Mouse (Mus musculus): ENCODE results near the gene 1700012P22Rik. TPM values are rescaled to one million over a fixed set of nuclear protein-coding genes. Genes with fewer than 3 reads are reported as not detected.

1700012P22Rik gene
- polyA plus RNA-seq, 1 experiment from 2014 or later, result not detected

DNA sequence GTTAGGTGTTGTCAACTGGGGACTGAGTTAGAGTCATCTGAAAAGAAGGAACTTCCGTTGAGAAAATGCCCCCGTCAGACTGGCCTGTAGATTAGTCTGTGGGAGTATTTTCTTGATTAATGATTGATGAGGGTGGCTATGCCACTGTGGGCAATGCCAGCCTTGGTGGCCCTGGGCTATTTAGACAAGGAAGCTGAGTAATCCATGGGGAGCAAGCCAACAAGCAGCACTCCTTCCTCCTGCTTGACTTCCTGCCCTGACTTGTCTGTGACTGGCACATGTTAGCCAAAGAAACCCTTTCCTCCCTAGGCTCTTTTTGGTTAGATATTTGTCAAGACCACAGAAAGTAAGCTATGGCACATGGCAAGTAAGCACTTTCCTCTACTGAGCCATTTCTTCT lies 7.8 kb downstream of the 1700012P22Rik start:
- Histone ChIP-seq H3K9me3 (replicated peaks; ENCODE audit: control insufficient read depth, low read length) (no peaks in the 10 kb centered on the region), H3K36me3 (ENCODE audit: control insufficient read depth, insufficient read depth) (no peaks in the 10 kb centered on the region), H3K4me1 (ENCODE audit: control insufficient read depth, insufficient read depth, low read length) (no peaks in the 10 kb centered on the region), H3K4me3 (ENCODE audit: low read length) (no peak overlapping the region), H3K27me3 (ENCODE audit: control insufficient read depth, insufficient read depth, low read length) (no peaks in the 10 kb centered on the region), H3K4me2 (ENCODE audit: low read depth, low read length) (no peak overlapping the region), H3K27ac (ENCODE audit: low read length) (no peak overlapping the region), H3K9ac (ENCODE audit: low read length) (no peak overlapping the region)
- ATAC-seq (replicated peaks; ENCODE audit: extremely low read depth, insufficient read depth, low FRiP score), result no peak
- WGBS, result 78% methylated on average over 2 of the region's 2 CpGs

DNA sequence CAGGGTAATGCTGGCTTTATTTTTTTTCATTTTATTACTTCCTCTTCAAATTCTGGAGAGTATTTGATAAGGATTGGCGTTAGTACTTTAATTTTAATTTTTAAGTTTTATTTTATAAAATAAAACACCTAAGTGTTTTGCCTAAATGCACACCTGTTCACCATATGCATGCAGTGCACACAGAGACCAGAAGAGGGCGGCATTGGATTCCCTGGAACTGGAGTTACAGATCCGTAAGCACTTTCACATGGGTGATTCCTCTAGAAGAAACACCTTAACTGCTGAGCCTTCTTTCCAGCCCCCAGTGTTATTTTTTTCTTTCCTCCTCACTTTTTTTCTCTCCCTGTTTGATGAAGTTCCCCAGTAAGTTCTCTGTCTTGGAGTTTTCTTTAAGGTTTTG lies 9.7 kb downstream of the 1700012P22Rik start:
- WGBS, result 13% methylated on average over 3 of the region's 3 CpGs
- no peak overlapping the region for H3K9ac ChIP-seq (ENCODE audit: low read length)
- no peaks in the 10 kb centered on the region for H3K27me3 ChIP-seq (ENCODE audit: control insufficient read depth, insufficient read depth, low read length)
- H3K9me3 ChIP-seq (replicated peaks; ENCODE audit: control insufficient read depth, low read length), result no peaks in the 10 kb centered on the region
- H3K4me3 ChIP-seq (ENCODE audit: low read length), result no peak overlapping the region
- ATAC-seq (replicated peaks; ENCODE audit: extremely low read depth, insufficient read depth, low FRiP score), result no peak
- no peaks in the 10 kb centered on the region for H3K4me1 ChIP-seq (ENCODE audit: control insufficient read depth, insufficient read depth, low read length)
- no peaks in the 10 kb centered on the region for H3K36me3 ChIP-seq (ENCODE audit: control insufficient read depth, insufficient read depth)
- H3K27ac ChIP-seq (ENCODE audit: low read length), result no peak overlapping the region
- no peak overlapping the region for H3K4me2 ChIP-seq (ENCODE audit: low read depth, low read length)

DNA sequence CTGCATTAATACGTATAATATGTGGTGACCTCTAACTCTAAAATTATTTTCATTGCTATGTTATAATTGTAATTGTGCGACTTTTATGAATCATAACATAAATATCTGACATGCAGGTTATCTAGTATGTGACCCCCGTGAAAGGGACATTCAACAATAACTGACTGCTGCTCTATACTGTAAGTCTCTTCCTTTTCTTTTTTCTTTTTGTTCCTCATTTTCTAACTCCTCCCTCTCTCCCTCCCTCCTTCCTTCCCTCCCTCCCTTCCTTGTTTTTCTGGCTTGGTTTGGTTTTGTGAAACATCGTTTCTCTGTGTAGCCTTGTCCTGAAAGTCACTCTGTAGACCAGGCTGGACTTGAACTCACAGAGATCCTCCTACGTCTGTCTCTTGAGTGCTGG lies 14.0 kb downstream of the 1700012P22Rik start:
- no peaks in the 10 kb centered on the region for H3K36me3 ChIP-seq (ENCODE audit: control insufficient read depth, insufficient read depth)
- H3K9ac ChIP-seq (ENCODE audit: low read length), result no peak overlapping the region
- H3K4me2 ChIP-seq (ENCODE audit: low read depth, low read length), result no peak overlapping the region
- no peak for ATAC-seq (replicated peaks; ENCODE audit: extremely low read depth, insufficient read depth, low FRiP score)
- no peak overlapping the region for H3K27ac ChIP-seq (ENCODE audit: low read length)
- WGBS, result 60% methylated on average over 5 of the region's 5 CpGs
- no peaks in the 10 kb centered on the region for H3K27me3 ChIP-seq (ENCODE audit: control insufficient read depth, insufficient read depth, low read length)
- no peak overlapping the region for H3K4me3 ChIP-seq (ENCODE audit: low read length)
- H3K4me1 ChIP-seq (ENCODE audit: control insufficient read depth, insufficient read depth, low read length), result no peaks in the 10 kb centered on the region
- H3K9me3 ChIP-seq (replicated peaks; ENCODE audit: control insufficient read depth, low read length), result no peaks in the 10 kb centered on the region

DNA sequence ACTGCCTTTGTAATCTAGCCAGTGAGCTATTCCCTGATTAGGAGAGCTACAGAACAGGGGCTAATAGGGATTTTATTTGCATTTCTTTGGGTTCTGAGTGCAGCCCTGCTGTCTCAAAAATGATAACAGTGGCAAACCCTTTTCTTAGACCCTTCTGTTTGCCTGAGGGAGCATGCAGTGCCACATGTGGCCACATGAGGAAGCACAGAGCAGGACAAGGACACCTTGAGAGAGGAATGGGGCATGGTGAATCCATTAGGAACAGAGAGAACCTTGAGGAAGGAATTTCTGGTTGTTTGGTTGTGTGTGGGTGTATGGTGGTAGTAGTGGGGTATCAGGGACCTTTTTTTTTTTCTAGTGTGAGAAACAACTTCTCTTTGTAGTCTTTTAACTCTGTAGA lies 17.9 kb downstream of the 1700012P22Rik start:
- Histone ChIP-seq H3K9me3 (replicated peaks; ENCODE audit: control insufficient read depth, low read length) (no peaks in the 10 kb centered on the region), H3K4me3 (ENCODE audit: low read length) (no peak overlapping the region), H3K4me1 (ENCODE audit: control insufficient read depth, insufficient read depth, low read length) (no peaks in the 10 kb centered on the region), H3K27ac (ENCODE audit: low read length) (no peak overlapping the region), H3K9ac (ENCODE audit: low read length) (no peak overlapping the region), H3K4me2 (ENCODE audit: low read depth, low read length) (no peak overlapping the region), H3K36me3 (ENCODE audit: control insufficient read depth, insufficient read depth) (no peaks in the 10 kb centered on the region), H3K27me3 (ENCODE audit: control insufficient read depth, insufficient read depth, low read length) (no peaks in the 10 kb centered on the region)
- no peak for ATAC-seq (replicated peaks; ENCODE audit: extremely low read depth, insufficient read depth, low FRiP score)

DNA sequence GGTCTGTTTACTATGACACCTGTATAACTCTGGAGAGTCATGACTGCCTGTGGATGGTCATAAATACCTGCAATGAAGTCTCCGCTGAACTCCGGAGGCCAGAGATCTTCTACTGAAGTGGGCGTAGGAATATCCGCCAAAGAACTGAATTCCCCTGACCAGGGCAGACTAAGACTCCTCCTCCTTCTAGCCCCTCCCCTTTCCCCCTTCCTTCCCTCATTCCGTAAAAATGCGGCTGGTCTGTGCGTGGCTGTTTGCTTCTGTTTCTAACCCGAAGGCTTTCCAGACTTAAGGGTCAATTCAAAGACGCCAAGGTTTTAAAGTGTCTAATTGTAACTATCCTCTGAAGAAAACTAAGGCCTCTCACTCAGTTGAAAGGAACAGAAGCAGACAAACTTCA lies 30.3 kb downstream of the 1700012P22Rik start, which contains the start of gene Pramef12:
Pramef12 (minus strand) TSS at position 175 of the 400 bp plus-strand sequence.
- H3K9ac ChIP-seq (ENCODE audit: low read length), result no peak within 1 kb of the TSS
- H3K27me3 ChIP-seq (ENCODE audit: control insufficient read depth, insufficient read depth, low read length), result no peaks in the 10 kb centered on the region
- H3K4me2 ChIP-seq (ENCODE audit: low read depth, low read length), result no peak within 1 kb of the TSS
- 62% methylated on average over 9 of the region's 9 CpGs for WGBS
- H3K9me3 ChIP-seq (replicated peaks; ENCODE audit: control insufficient read depth, low read length), result no peaks in the 10 kb centered on the region
- H3K4me1 ChIP-seq (ENCODE audit: control insufficient read depth, insufficient read depth, low read length), result no peaks in the 10 kb centered on the region
- no peak within 1 kb of the TSS for H3K4me3 ChIP-seq (ENCODE audit: low read length)
- ATAC-seq (replicated peaks; ENCODE audit: extremely low read depth, insufficient read depth, low FRiP score), result no peak
- H3K27ac ChIP-seq (ENCODE audit: low read length), result no peak within 1 kb of the TSS
- no peaks in the 10 kb centered on the region for H3K36me3 ChIP-seq (ENCODE audit: control insufficient read depth, insufficient read depth)

DNA sequence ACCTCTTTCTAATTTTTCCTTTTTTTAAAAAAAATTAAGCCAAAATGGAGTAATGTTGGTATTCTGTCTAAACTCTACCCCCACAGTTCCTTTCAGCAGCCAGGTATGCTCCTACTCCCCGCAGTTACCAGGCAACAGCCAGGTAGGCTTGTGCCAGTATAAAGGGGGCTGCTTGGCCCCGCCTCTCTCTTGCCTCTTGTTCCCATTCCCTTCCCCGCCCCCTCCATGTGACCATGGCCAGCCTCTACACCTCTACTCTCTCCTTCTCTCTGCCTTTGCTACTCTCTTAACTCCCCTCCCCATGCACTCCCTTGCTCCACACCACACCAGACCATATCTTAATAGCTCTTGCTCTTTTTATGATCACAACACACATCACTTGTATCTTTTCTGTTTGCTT lies 32.3 kb downstream of the 1700012P22Rik start:
- no peak for ATAC-seq (replicated peaks; ENCODE audit: extremely low read depth, insufficient read depth, low FRiP score)
- H3K4me3 ChIP-seq (ENCODE audit: low read length), result no peak overlapping the region
- no peaks in the 10 kb centered on the region for H3K9me3 ChIP-seq (replicated peaks; ENCODE audit: control insufficient read depth, low read length)
- no peaks in the 10 kb centered on the region for H3K27me3 ChIP-seq (ENCODE audit: control insufficient read depth, insufficient read depth, low read length)
- no peaks in the 10 kb centered on the region for H3K36me3 ChIP-seq (ENCODE audit: control insufficient read depth, insufficient read depth)
- no peaks in the 10 kb centered on the region for H3K4me1 ChIP-seq (ENCODE audit: control insufficient read depth, insufficient read depth, low read length)
- no peak overlapping the region for H3K9ac ChIP-seq (ENCODE audit: low read length)
- H3K4me2 ChIP-seq (ENCODE audit: low read depth, low read length), result no peak overlapping the region
- H3K27ac ChIP-seq (ENCODE audit: low read length), result no peak overlapping the region
- WGBS, result 79% methylated on average over 3 of the region's 3 CpGs

DNA sequence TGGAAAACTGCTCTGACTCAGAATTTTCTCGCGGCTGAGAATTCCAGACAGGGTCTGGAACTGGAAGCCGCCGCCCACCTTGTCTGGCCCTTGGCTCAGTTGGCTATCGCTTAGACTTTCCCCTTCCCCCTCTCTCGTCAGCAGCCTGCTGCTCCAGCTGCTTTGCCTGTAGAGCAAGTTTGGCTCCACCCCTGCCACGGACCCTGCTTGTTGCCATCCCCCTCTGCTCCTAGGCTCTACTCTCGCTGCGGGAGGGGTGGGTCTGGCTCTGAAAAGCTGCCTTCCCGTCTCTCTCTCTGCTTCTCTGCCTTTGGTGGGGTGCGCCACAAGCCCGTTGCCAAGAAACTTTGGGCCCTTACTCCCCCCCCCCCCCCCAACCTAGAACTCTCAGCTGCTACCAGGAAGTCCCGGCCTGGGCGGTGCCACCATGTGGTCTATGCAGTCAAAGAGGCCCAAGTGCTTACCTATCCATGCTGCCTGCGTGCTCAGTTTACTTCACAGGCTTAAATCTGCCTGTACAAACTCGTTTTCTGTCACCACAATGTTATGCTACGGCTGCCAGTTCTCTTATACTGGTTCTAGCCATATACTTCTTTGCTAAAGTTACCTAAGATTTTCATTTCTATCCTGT lies 34.0 kb downstream of the 1700012P22Rik start:
- ATAC-seq (replicated peaks; ENCODE audit: extremely low read depth, insufficient read depth, low FRiP score), result peak; percentile 89
- H3K27me3 ChIP-seq (ENCODE audit: control insufficient read depth, insufficient read depth, low read length), result no peaks in the 10 kb centered on the region
- H3K36me3 ChIP-seq (ENCODE audit: control insufficient read depth, insufficient read depth), result no peaks in the 10 kb centered on the region
- peak overlapping the region; percentile 62 for H3K4me2 ChIP-seq (ENCODE audit: low read depth, low read length)
- peak overlapping the region; percentile 47 for H3K4me3 ChIP-seq (ENCODE audit: low read length)
- no peaks in the 10 kb centered on the region for H3K9me3 ChIP-seq (replicated peaks; ENCODE audit: control insufficient read depth, low read length)
- H3K27ac ChIP-seq (ENCODE audit: low read length), result peak overlapping the region; percentile 27; the same call in 1 of the 2 replicates
- 4% methylated on average over 17 of the region's 17 CpGs for WGBS
- no peaks in the 10 kb centered on the region for H3K4me1 ChIP-seq (ENCODE audit: control insufficient read depth, insufficient read depth, low read length)
- peak overlapping the region; percentile 65 for H3K9ac ChIP-seq (ENCODE audit: low read length)

DNA sequence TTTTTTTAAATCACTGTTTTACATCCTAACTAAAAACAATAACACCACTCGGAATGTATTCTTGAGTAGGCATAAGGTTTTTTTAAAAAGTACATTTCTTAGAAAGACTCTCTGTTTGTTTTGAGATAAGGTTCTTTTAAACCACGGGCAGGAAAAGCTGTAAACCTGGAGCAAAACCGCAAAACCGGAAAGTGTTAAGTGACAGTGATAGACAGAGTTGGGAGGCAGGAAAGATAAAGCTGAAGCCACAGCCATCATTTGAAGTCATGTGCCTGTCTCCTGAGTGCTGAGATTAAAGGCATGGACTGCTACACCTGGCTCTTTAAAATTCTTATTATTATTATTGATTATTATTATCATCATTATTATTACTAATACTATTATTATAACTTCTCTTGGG lies 35.9 kb downstream of the 1700012P22Rik start:
- no peaks in the 10 kb centered on the region for H3K9me3 ChIP-seq (replicated peaks; ENCODE audit: control insufficient read depth, low read length)
- H3K4me1 ChIP-seq (ENCODE audit: control insufficient read depth, insufficient read depth, low read length), result no peaks in the 10 kb centered on the region
- H3K27me3 ChIP-seq (ENCODE audit: control insufficient read depth, insufficient read depth, low read length), result no peaks in the 10 kb centered on the region
- no peak overlapping the region for H3K4me3 ChIP-seq (ENCODE audit: low read length)
- ATAC-seq (replicated peaks; ENCODE audit: extremely low read depth, insufficient read depth, low FRiP score), result no peak
- H3K4me2 ChIP-seq (ENCODE audit: low read depth, low read length), result no peak overlapping the region
- H3K9ac ChIP-seq (ENCODE audit: low read length), result no peak overlapping the region
- H3K27ac ChIP-seq (ENCODE audit: low read length), result no peak overlapping the region
- 12% methylated on average over 4 of the region's 4 CpGs for WGBS
- no peaks in the 10 kb centered on the region for H3K36me3 ChIP-seq (ENCODE audit: control insufficient read depth, insufficient read depth)

DNA sequence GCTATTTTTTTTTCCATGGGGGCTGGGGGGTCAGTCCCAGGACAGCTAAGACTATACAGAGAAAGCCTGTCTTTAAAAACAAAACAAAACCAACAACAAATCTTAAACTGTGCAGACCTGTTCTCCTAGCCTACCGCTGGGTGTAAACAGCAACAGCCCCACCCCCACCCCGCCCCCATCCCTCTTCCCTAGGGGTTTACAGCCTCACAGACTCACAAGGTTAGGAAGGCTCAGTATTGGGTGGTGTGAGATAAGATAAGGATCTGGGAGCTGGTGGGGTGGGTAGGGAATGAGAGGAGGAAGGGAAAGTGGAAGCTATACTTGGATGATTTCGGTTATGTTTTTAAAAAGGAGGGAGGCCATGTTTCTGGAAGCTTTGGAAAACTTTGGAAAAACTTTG lies 42.3 kb downstream of the 1700012P22Rik start:
- H3K4me3 ChIP-seq (ENCODE audit: low read length), result no peak overlapping the region
- WGBS, result 33% methylated on average over 3 of the region's 3 CpGs
- ATAC-seq (replicated peaks; ENCODE audit: extremely low read depth, insufficient read depth, low FRiP score), result no peak
- no peaks in the 10 kb centered on the region for H3K36me3 ChIP-seq (ENCODE audit: control insufficient read depth, insufficient read depth)
- no peak overlapping the region for H3K4me2 ChIP-seq (ENCODE audit: low read depth, low read length)
- H3K9ac ChIP-seq (ENCODE audit: low read length), result no peak overlapping the region
- H3K4me1 ChIP-seq (ENCODE audit: control insufficient read depth, insufficient read depth, low read length), result no peaks in the 10 kb centered on the region
- no peak overlapping the region for H3K27ac ChIP-seq (ENCODE audit: low read length)
- H3K9me3 ChIP-seq (replicated peaks; ENCODE audit: control insufficient read depth, low read length), result no peaks in the 10 kb centered on the region
- no peaks in the 10 kb centered on the region for H3K27me3 ChIP-seq (ENCODE audit: control insufficient read depth, insufficient read depth, low read length)

All from heart, embryonic 16.5 days (tissue).